Mouse (Mus musculus): ENCODE measurements around the gene Ccdc33. TPM values are rescaled to one million over a fixed set of nuclear protein-coding genes. Genes with fewer than 3 reads are reported as not detected.

Gene Ccdc33
- total and polyA plus RNA-seq, 3 experiments, result 0.21 to 1.0 TPM; not detected in 1

DNA sequence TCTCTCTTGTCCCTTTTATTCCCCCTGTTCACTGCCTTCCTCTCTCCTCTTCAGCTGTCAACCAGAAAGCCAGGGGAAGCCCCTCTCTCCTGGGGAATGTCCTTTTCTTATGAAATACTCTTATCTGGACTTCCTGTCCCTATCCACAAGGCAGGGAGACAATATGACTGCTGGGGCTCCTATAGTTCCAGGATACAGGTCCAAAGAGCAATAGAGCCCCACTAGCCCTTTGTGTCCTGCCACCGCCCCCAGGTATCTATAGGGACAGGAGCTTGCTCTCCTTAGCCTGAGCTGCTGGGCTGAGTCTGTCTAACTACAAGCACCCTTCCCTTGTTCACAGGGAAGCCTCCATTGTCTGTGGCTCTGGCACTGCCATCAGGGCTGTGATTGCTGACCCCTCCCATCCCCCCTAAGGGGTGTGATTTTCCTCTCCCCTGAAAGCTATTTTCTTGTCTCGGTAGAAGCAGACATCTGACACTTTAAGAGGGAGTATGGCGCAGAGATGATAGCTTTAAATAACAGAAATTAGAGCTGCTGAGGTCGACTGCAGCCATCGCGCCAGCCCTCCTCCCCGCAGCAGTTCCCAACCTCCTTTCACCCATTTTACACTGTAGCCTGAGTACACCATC lies 3.2 kb downstream of the Ccdc33 start:
- Histone ChIP-seq H3K27ac (ENCODE audit: insufficient read depth, low read depth) (no peak overlapping the region), H3K79me2 (replicated peaks; ENCODE audit: control insufficient read depth, extremely low read depth, insufficient read depth, poor library complexity, severe bottlenecking) (no peaks in the 10 kb centered on the region), H3K9ac (ENCODE audit: insufficient read depth, low read depth) (no peak overlapping the region), H3K4me1 (ENCODE audit: control insufficient read depth in 1 of 2, insufficient read depth in 2 of 2) (peaks cover 12 to 49% of the 10 kb centered on the region in 2 experiments), H3K4me3 (replicated peaks in 1 of 3; ENCODE audit: low read depth in 2 of 3, low read length in 2 of 3, poor library complexity in 1 of 3) (no peak overlapping the region), H3K36me3 (replicated peaks in 1 of 2; ENCODE audit: control insufficient read depth in 1 of 2, insufficient read depth in 1 of 2, low read length in 1 of 2) (no peaks in the 10 kb centered on the region), H3K27me3 (replicated peaks) (no peaks in the 10 kb centered on the region), H3K4me2 (ENCODE audit: insufficient read depth, low read depth, poor library complexity, severe bottlenecking) (no peak overlapping the region), H3K9me3 (replicated peaks; ENCODE audit: low read length) (no peaks in the 10 kb centered on the region)
- in situ Hi-C loops (cut with MboI; ENCODE audit: low pct_ligation_motif_present, low pct_unique_long_range_greater_than_20kb, low sequenced_read_pairs) (no loop called here), dilution Hi-C loops (cut with MboI; ENCODE audit: extremely low pct_ligation_motif_present, extremely low pct_unique_long_range_greater_than_20kb, low sequenced_read_pairs) (no loop called here)
- TF ChIP-seq PAX5 (IDR thresholded peaks at IDR 0.05; ENCODE audit: low read length), result no peak
- no peak for TF ChIP-seq ETS1 (conservative IDR thresholded peaks at IDR 0.05; ENCODE audit: low read depth, low read length)
- TF ChIP-seq TBP (conservative IDR thresholded peaks at IDR 0.05; ENCODE audit: low read depth, low read length), result no peak
- TF ChIP-seq MAX (IDR thresholded peaks at IDR 0.05; ENCODE audit: low read length), result no peak
- no peak for TF ChIP-seq ZKSCAN1 (IDR thresholded peaks at IDR 0.05; ENCODE audit: borderline replicate concordance, low read depth, low read length)
- TF ChIP-seq ELF1 (IDR thresholded peaks at IDR 0.05; ENCODE audit: low read depth, low read length), result no peak
- no peak for DNase-seq (ENCODE audit: extremely low read depth)

DNA sequence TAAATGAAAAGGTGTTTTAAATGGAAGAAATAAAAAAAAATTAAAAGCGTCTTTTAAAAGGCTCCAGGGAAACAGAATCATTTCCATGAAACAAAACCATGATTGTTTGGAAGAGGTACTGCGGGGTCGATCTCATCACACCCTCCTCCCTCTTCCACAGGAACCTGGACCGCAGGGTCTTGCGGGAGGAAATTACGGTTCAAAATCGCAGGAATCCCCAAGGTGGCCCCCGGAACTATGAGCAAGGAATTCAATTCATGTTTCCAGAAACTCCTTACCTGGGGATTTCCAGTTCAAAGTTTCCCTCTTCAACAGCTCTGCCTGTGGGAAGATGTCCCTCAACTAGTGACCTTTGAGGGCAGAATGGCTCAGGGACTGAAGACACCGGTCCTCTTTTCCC lies 4.6 kb downstream of the Ccdc33 start:
- no peak overlapping the region for H3K4me3 ChIP-seq (replicated peaks in 1 of 3; ENCODE audit: low read depth in 2 of 3, low read length in 2 of 3, poor library complexity in 1 of 3)
- H3K9ac ChIP-seq (ENCODE audit: insufficient read depth, low read depth), result no peak overlapping the region
- no peak for DNase-seq (ENCODE audit: extremely low read depth)
- H3K36me3 ChIP-seq (replicated peaks in 1 of 2; ENCODE audit: control insufficient read depth in 1 of 2, insufficient read depth in 1 of 2, low read length in 1 of 2), result no peaks in the 10 kb centered on the region
- H3K4me2 ChIP-seq (ENCODE audit: insufficient read depth, low read depth, poor library complexity, severe bottlenecking), result no peak overlapping the region
- no peaks in the 10 kb centered on the region for H3K9me3 ChIP-seq (replicated peaks; ENCODE audit: low read length)
- TF ChIP-seq ETS1 (conservative IDR thresholded peaks at IDR 0.05; ENCODE audit: low read depth, low read length) (no peak), BHLHE40 (IDR thresholded peaks at IDR 0.05; ENCODE audit: low read depth, low read length) (no peak), CHD2 (IDR thresholded peaks at IDR 0.05; ENCODE audit: low read length) (no peak), IRF4 (IDR thresholded peaks at IDR 0.05; ENCODE audit: low read depth, low read length) (no peak), NRF1 (IDR thresholded peaks at IDR 0.05; ENCODE audit: low read depth, low read length) (no peak), MYC (IDR thresholded peaks at IDR 0.05; ENCODE audit: low read depth, low read length) (no peak), CHD1 (IDR thresholded peaks at IDR 0.05; ENCODE audit: low read depth, low read length) (no peak), TBP (conservative IDR thresholded peaks at IDR 0.05; ENCODE audit: low read depth, low read length) (no peak), ZC3H11A (IDR thresholded peaks at IDR 0.05; ENCODE audit: low read depth, low read length) (no peak), RAD21 (IDR thresholded peaks at IDR 0.05; ENCODE audit: low read depth, low read length) (no peak), SIN3A (IDR thresholded peaks at IDR 0.05; ENCODE audit: low read length) (no peak), GABPA (IDR thresholded peaks at IDR 0.05; ENCODE audit: insufficient replicate concordance, low read depth, low read length) (no peak), MAZ (IDR thresholded peaks at IDR 0.05; ENCODE audit: low read depth, low read length) (no peak), SMC3 (IDR thresholded peaks at IDR 0.05; ENCODE audit: low read depth, low read length) (no peak)
- H3K79me2 ChIP-seq (replicated peaks; ENCODE audit: control insufficient read depth, extremely low read depth, insufficient read depth, poor library complexity, severe bottlenecking), result no peaks in the 10 kb centered on the region
- in situ Hi-C loops (cut with MboI; ENCODE audit: low pct_ligation_motif_present, low pct_unique_long_range_greater_than_20kb, low sequenced_read_pairs) (no loop called here), dilution Hi-C loops (cut with MboI; ENCODE audit: extremely low pct_ligation_motif_present, extremely low pct_unique_long_range_greater_than_20kb, low sequenced_read_pairs) (no loop called here)
- H3K4me1 ChIP-seq (ENCODE audit: control insufficient read depth in 1 of 2, insufficient read depth in 2 of 2), result peaks cover 12 to 50% of the 10 kb centered on the region in 2 experiments
- no peak overlapping the region for H3K27ac ChIP-seq (ENCODE audit: insufficient read depth, low read depth)
- H3K27me3 ChIP-seq (replicated peaks), result no peaks in the 10 kb centered on the region

Measured in CH12.LX (cell line).